Mouse (Mus musculus): ENCODE data around the gene Xkrx. TPM values are rescaled to one million over a fixed set of nuclear protein-coding genes. Genes with fewer than 3 reads are reported as not detected.

The Xkrx gene
- total RNA-seq, 2 experiments from 2014 or later = 0.61 to 1.5 TPM

Other genes starting within 250 kb of the Xkrx start
- gene Sytl4, start 180.3 kb downstream of the Xkrx start, total RNA-seq (2021) = 1 to 10 TPM; 1.1 to 1.6 TPM
- 10 to 100 TPM; 10.2 to 13.4 TPM for gene Cstf2, start 102.9 kb downstream of the Xkrx start, total RNA-seq (2021)
- gene Arl13a, start 25.4 kb upstream of the Xkrx start, total RNA-seq (2021) = not detected
- gene Nox1, start 59.9 kb upstream of the Xkrx start, total RNA-seq (2021) = under 1 TPM in 1 of 2 experiments, not detected in 1; 0.39 TPM
- 10 to 100 TPM; 43.7 to 55.0 TPM for gene Trmt2b, start 114.9 kb upstream of the Xkrx start, total RNA-seq (2021)
- 1 to 10 TPM; 6.3 to 8.1 TPM for gene Tmem35a, start 133.1 kb upstream of the Xkrx start, total RNA-seq (2021)
- under 1 TPM; 0.48 to 0.55 TPM for gene Cenpi, start 146.0 kb upstream of the Xkrx start, total RNA-seq (2021)
- under 1 TPM; 0.08 to 0.39 TPM for gene Drp2, start 242.5 kb upstream of the Xkrx start, total RNA-seq (2021)

Measured in heart, postnatal 25 days (tissue).